Mouse (Mus musculus) testis, postnatal 10 days (tissue): ENCODE measurements around the gene Syn3.
A peak's percentile ranks its signal among the peaks of the same experiment; 100 is the strongest.

ENCODE experiments used
- DNase-seq: peaks from one replicate; pipeline ENCODE4 v3.0.0; 2021; ENCODE audit warnings: low spot score

Gene Syn3

DNA sequence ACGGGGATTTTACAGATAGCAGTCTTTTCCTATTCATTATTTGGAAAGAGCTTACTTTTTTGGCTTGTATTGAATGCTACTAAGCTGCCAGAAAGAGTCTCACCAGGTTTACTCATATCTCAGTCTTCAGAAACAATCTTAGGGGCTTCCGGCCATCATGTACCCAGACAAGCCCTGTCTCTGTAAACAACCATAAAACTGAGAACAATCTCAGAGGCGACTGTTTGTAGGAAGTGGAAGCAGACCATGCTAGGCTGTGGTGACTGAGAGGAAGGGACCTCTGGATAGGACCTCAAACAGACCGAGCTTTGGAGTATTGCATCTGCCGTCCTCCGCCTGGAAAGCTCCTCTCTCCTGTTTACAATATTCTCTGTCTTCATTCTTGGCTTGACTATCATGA lies 400.3 kb downstream of the Syn3 start:
- no peak for DNase-seq

DNA sequence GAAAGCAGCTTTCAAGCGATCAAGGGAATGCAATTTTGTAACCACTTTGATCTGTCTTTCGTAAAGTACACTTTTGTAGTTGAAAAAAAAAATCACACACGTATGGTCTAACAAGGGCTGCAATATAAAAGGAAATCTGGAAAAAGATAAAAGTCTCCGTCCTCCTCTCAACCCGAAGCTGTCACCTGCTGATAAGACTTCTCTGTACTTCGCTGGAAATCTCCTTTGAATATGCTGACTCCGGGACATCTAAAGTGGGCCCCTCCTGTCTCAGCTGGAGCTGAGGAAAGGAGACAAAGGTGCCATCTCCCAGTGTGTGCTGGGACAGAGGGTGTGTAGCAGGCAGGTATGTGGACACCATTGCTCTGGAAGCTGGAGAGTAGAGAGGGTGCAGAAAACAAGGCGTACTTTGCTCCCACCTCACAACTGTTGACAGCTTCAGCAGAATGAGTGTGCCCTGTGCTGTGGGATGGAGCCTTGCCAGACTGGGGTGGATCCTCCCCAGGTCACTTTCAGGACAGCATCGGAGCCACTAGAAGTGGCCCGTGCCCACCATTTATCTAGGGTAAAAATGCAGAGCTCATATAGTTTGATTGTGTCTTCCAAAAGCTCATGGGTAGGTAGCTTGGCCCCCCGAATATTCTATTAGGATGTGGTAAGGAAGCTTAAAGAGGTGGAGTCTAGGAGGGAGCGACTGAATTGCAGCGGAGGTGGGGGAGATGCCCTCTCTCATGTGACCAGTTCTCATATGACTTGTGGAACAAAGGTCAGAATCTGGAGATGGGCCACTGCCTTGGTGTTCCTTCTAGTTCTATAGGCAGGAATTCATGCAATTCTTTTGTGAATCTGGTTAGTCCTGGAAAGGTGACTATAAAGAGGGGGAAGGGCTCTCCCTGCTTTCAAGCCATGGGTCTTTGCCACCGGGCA lies 405.3 kb downstream of the Syn3 start:
- no peak for DNase-seq

DNA sequence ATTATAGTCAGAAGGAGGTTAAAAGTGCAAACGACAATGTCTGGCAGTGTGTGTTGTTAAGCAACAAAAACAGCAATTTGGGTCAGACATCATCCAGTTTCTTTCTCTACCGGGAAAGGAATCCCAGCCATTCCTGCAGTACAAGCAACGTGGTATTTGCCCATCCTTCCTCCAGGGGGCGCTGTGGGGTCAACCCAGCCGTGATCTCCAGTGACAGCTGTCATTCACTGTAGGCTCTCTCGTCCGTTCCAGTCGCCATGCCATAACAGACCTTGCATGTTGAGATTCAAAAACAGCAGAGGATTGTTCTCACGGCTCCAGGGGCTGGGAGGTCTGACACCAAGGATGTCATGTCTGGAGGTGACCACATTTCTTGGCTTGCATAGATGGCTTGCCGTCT lies 406.8 kb downstream of the Syn3 start:
- DNase-seq: peak; percentile 75

DNA sequence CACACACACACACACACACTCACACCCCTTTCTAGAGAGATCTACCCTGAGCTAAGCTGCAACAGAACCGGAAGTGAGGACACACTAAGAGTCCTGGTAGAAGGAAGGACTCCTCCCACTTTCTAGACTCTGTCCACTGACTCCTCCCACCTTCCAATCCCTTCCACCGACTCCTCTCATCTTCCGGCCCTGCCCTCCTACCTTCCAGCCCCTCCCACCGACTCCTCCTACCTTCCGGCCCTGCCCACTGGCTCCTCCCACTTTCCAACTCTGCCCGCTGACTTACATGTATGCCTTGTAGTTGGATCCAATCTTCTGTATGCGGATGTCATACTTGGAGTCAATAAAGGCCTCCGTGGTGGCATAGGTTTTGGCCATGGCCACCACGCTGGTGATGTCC lies 418.8 kb downstream of the Syn3 start:
- no peak for DNase-seq

DNA sequence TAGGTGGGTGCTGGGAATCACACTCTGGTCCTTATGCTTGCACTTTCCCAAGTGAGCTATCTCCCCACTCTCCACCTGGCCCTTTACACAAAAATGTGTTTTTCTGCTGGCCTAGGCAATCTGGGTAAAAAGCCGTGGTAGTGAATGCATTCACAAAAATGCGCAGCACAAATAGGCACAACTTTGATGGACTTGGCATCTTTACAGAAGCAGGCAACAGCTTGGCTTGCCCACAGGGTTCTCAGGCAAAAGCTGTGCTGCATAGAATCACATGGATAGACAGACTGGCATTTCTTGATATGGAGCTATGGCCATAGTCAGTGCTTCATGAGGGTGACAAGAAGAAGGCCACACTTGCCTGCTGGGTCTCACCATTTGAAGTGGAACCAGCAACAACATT lies 419.9 kb downstream of the Syn3 start:
- no peak for DNase-seq

DNA sequence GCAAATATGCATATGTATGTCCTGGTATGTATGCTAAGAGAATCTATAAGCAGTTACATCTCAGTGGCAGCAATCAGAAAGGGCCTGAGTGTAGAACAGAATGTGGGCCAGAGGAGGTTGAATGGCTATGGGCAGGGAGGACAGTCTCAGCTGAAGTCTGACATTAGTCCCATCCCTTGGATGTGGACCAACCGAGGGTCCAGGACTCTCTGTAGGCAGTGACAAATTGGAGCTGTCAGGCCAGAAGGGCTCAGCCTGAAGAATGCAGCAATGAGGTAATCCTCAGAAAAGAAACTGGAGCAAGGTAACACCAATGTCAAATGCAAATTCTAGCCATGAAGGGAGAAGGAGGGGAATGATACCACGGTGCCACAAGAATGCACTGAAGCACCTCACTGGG lies 421.4 kb downstream of the Syn3 start:
- no peak for DNase-seq

DNA sequence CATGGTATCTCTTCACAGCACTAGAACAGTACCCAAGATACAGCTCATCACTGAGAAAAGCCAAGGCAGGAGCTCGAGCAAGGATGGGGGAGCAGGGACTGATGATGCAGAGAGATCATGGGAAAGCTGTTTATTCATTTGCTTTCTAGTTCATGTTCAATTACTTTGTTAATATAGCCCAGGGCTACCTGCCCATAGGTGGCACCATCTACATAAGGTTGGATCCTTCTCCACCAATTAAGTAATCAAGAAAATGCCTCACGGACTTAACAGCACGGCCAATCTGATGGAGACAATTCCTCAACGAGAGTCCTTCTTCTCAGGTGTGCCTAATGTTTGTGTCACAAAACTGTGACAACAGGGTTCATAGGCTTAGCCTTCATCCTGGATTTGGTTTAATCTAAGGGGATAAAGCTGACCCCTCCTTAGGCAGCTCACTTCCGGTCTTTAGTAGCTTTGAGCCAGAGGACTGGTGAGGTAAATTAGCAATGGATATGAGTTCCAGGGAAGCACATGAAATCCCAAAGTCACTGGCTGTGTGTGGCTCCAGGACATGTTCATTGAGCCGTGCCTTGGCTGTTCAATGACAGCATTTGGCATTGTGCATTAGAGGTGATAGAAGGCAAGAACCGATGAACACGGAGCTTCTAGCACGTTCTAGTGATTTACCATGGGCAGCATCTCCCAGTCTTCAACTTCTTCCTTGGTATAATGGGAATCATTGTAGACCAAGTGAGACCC lies 423.6 kb downstream of the Syn3 start:
- no peak for DNase-seq

DNA sequence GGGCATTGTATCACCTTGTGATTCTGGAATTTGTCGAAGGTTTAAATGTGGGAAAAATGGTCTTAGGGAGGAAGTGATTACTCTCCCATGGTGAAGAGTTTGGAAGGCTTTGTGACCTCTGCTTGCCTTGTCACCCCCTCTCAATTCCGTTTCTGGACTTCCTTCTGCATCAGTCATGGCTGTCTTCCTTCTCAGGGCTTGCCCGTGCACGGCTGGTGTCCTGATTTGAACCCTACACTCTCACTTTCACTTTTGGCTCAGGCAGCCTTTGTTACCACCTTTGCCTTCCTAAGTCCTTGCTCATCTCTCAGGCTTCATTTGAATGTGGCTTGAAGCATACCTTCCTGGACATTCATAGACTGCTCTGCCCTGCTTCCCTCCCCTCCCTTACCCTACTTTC lies 424.6 kb downstream of the Syn3 start:
- no peak for DNase-seq

DNA sequence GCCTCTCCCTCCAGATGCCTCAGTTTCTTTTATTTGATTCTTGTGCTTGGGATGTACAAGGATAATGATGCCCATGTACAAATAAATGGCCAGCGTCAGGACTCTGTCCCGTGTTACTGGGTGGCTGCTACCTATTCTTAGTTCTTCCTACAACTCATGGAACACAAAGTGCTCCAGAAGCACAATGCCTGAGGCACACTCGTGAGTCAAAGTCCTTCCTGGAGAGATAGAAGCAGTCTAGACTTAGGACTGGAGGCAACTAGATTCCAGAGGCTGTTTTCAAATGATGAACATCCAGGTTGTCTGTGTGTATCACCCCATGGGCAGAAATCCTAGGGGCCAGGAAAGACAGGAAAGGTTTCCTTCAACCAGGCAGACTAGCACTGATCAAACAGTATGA lies 427.9 kb downstream of the Syn3 start:
- no peak for DNase-seq

DNA sequence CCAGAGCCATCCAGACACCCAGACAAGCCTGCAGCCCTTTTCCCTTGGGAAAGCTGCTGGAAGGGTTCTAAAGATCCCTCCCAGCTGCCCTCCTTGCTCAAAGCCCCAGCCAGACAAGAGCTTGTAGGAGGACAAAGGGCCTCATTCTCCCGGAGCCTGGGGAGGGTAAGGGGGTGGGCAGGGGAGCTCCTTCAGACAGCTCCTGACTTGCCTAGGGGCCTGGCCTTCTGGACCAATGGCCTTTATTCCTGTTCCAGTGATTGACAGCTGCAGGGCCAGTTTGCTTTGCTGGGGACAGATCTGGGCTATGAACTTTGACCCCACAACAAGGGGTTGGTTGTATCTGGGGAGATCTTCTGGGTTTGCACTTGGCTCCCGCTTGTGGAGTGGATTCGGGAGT lies 429.4 kb downstream of the Syn3 start:
- no peak for DNase-seq

DNA sequence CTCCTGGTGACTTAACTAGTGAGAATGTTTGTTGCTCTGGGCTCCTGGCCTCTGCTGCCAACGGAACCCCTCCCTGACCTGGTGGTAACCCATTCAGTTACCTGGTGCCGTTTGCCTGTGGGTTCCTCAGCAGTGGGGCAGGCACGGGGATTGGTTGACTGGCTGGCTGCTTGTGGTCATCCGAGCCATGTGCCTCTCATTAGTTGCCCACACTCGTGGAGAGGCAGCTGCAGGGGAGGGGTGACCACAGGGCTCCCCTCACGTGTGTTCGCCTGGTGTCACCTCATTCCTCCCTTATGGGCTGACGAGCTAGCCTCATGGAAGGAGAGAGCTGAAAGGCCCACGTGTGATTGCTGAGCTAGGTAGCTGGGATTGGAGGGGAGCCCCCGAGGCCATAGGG lies 430.8 kb downstream of the Syn3 start:
- DNase-seq: no peak

DNA sequence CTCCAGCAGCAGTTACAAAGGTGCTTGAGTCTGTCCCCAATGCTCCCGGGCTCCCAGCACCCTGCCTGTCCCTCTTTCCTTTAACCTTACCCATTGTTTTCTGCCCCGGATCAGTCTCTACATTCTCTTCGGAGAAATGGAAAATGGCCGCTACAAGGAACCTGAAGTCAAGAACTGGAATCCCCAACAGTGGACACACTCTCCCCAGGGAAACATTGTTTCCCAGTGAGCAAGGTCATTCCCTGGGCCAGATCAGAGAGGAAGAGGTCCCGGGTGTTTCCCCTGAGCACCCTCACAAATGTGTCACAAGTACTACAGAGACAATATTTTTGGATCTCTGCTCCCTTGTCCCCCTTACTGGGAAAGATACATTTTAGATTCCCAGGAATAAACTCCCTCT lies 432.0 kb downstream of the Syn3 start:
- no peak for DNase-seq

DNA sequence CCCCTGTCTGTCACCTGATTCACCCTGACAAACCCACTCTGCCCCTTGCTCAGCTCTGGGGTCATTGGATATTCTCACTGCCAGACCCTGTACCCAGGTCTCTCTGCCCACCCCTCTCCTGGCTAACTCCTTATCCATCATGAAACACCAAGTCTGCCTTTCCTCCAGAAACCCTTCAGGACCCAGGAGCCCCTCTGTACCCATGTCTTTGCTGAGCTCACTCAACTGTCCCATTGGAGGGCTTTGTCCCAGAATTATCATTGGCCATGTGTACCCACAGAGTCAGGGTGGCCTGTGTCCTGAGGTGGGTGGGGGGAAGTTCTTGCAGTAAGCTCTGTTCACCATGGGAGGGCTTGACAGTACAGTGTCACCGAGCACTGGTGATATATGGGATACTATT lies 433.0 kb downstream of the Syn3 start:
- no peak for DNase-seq

DNA sequence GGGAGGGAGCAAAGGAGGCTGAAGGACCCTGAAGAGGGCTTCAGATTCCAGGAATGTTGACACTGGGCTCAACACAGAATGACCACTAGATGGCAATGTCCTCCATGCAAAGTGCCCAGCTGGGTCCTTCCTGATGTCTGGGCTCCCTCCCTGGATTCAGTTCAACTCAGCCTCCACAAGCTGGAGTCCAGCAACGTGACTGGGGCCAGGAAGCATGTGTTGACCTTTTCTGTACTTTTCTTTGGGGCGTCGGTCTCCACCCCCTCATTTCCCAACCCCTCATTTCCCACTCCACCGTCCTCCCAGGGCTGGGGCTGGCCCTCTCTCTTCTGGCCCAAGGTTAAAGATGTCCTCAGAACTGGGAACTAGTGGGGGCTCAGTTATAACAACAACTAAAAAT lies 433.8 kb downstream of the Syn3 start:
- DNase-seq: peak; percentile 70

DNA sequence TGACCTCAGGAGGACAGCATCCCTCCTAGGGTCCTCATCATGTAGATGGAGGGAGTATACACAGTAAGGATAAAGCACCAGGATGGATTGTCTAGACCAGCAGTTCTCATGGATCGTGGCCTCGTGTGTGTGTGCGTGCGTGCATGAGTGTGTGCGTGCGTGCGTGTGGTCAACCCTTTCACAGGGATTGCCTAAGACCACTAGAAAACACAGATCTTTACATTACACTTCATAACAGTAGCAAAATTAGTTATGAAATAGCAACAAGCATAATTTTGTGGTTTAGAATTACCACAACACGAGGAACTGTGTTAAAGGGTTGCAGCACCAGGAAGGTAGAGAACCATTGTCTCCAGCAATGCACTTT lies 435.7 kb downstream of the Syn3 start:
- no peak for DNase-seq

DNA sequence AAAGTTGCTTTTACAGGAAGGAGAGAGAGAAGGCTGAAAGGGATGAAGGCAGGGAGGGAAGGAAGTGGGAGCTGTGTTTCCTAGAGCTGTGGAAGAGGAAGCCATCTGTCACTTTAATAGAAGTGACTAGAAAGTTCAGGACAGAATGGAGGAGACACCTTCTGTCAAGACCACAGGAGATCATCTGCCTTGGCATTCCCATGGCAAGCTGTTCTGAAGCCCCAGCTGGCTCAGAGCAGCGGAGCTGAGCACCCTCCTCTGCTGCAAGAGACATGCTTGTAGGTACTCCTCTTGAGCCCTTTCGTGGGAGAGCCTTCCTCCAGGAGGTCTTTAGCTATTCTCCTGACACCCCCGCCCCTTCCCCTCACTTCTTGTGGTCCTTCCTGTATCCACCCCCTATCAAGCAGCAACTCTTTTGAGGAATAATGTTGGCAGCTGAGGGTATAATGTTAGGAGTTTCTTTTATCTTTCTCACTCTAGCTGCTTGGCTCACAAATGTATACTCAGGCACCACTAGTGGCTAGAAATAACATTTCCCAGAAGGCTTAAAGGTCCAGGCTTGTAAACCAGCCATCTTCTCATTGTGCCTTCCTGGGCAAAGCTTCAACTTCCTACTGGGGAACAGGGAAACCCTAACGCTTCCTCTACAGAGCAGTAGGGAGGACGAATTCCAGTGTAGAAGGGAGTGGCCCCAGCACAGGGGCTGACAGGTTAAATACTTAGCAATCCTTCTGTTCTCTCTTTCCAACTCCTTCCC lies 436.3 kb downstream of the Syn3 start:
- no peak for DNase-seq

DNA sequence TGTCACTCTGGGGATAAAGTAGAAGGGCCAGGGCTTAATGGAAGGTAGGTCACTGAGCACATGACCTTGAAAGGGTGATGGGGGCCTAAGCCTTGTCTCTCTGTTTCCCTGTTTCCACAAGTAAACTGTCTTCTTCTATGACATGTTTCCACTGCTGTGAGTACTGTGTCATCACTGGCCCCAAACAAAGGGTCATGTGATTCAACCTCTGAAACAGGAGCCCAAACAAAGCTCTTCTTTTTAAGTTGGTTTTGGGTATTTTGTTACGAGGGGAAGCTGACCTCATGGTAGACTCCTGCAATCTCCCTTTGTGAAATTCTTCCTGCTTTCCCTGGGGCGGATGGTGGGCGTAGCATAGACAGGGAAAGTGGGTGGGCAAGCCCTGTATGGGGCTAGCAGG lies 438.4 kb downstream of the Syn3 start:
- no peak for DNase-seq

DNA sequence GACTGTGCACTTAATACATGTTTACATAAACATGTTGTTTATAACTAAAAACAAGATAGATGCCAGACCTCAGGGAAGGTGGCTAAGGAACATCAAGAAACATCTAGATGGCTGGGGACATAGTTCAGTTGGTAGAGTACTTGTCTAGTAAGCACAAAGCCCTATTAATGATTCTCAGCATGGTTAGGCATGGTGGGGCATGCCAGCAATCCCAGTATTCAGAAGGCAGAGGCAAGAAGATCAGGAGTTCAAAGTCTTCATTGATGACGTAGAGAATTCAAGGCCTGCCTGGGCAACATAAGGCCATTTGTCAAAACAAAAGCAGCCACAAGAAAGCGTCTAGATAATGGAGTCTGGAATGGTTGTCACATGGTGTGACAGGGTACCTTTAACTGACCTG lies 441.0 kb downstream of the Syn3 start:
- DNase-seq: no peak

DNA sequence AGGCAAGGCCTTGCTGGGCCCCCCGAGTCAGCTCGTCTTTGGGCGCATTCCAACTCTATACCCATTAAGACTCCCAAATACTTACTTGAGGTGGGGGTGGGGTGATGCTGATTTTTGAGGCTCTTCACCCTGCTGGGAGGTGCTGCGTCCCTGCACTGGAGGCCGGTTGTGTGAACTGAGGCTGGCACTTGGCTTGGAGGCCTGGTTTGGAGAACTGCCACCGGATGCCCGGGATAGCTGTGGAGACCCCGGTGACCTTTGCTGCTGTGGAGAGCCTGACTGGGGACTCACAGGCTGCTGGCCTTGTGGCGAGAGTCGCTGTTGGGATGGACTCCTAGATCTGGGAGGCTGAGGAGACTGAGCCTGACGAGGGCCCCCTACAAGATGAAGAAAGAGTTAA lies 441.4 kb downstream of the Syn3 start:
- DNase-seq: no peak

DNA sequence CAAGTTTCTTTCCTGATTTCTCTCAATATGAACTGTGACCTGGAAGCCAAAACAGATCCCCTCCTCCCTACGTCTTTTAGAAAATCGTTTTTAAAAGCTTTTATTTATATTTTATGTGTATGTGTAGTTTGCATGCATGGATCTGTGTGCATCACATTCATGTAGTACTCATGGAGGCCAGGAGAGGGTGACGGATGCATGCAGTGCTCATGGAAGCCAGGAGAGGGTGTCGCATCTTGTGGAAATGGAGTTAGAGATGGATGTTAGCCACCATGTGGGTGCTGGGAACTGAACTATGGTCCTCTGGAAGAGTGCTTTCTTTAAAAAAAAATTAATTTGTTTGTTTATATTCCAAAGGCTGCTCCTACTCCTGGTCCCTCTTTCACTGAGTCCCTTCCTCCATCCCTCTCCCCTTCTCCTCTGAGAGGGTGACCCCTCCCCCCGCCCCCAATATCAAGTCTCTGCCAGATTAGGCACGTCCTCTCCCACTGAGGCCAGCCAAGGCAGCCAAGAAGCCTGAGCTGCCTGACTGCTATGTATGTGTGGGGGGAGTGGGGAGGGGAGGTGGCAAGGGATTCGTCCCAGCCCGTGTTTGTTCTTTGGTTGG lies 442.3 kb downstream of the Syn3 start:
- DNase-seq: no peak

DNA sequence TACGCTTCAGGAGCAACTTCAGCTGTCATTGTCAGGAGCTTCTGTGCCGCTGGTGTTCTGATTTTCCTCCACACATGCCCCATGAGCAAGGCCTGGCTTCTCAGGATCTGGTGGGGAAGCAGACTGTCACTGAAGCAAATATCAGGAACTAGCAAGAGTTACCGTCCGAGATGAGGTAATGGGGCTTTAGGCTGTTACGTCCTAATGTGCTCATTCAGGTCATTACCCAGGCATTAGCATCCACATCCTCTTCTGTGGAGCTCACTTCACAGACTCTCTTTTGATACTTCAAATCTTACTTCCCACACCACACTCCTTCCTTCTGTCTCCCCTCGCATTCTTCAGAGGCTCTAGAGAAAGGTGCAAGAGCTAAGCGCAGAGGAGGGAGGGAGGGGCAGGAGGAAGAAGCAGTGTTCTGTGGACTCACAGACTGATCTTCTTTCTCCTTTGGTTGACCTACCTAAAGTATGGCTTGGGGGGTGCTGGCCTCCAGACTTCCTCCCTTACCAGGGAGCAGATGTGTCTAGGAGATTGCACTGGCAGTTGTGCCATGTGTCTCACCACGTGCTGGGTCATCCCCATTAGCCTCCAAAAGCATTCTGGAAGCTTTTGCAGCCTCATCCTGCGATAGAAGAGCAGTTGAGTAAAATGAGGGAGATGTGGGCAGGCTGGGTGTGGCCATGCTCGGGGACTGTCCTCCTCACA lies 445.7 kb downstream of the Syn3 start:
- DNase-seq: no peak

DNA sequence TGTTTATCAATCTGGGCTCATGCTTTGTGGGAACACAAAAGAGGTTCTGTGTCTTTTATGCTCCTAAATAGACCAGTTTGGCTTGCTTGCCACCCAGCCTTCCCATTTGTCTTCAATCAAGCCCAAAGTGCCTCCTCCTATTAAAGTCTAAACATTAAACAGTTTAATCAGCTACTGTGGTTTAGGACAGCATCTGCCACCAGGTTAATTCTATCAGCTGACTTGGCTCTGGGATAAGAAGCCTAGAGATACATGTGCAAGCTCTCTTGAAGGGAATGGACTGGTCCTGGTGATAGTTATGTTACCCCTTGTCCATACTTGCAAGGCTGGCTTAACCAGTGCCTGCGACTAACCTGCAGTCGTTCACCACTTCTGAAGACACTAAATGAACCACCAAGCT lies 448.2 kb downstream of the Syn3 start:
- no peak for DNase-seq
